8 mouse cellular contexts compared by ENCODE assay signal in genomic region chr12:76190940-76191339, GRCm38 (mm10). TPM values are rescaled to one million over a fixed set of nuclear protein-coding genes. Genes with fewer than 3 reads are reported as not detected.
DNase-seq lines count a peak whose midpoint lies in the region; ATAC-seq and TF ChIP-seq lines count a peak whose summit lies in the region.

No protein-coding gene starts in this region.

- H3K9ac ChIP-seq in stomach, postnatal 0 days (ENCODE audit: low read length) = no peak overlapping the region

- no peak for TF ChIP-seq POLR2A in lung, adult 2 months (IDR thresholded peaks at IDR 0.05; ENCODE audit: borderline replicate concordance, extremely low read depth, low read depth, low read length)

- peak; percentile 34; the same call in 1 of the 2 replicates for TF ChIP-seq CTCF in lung, adult 2 months (IDR thresholded peaks at IDR 0.05; ENCODE audit: insufficient read depth, low read length)
- peak; percentile 89 for TF ChIP-seq CTCF in stomach, postnatal 0 days (IDR thresholded peaks at IDR 0.05; ENCODE audit: low read depth)

- no peaks in the 10 kb centered on the region for H3K9me3 ChIP-seq in stomach, postnatal 0 days (ENCODE audit: control insufficient read depth, low read length)

- no peak overlapping the region for H3K27ac ChIP-seq in stomach, postnatal 0 days (replicated peaks)

- DNase-seq in layer of hippocampus, postnatal 10 days (ENCODE audit: low spot score in 2 of 2) = peak; percentile 13 to 19
- no peak for DNase-seq in layer of hippocampus, adult 9-11 months
- DNase-seq in MEL-GATA-1-ER (ENCODE audit: extremely low read depth, low read depth) = peak; percentile 45
- peak; percentile 28 for DNase-seq in cerebellum, adult 9-11 months
- DNase-seq in hindlimb bud, embryonic 11.5 days (ENCODE audit: extremely low spot score, low read depth, low spot score) = peak; percentile 41
- DNase-seq in lung, adult 2 months = peak; percentile 18
- peak; percentile 33 for DNase-seq in stomach, postnatal 0 days (ENCODE audit: low spot score)
- DNase-seq in right cerebral cortex, postnatal 14 days = no peak

- H3K36me3 ChIP-seq in stomach, postnatal 0 days (ENCODE audit: control insufficient read depth, insufficient read depth, low read length) = no peaks in the 10 kb centered on the region

- H3K4me3 ChIP-seq in lung, adult 2 months (replicated peaks; ENCODE audit: extremely low read depth, low read depth, low read length) = no peak overlapping the region
- H3K4me3 ChIP-seq in stomach, postnatal 0 days (ENCODE audit: low read depth, low read length) = no peak overlapping the region

- no peaks in the 10 kb centered on the region for H3K27me3 ChIP-seq in stomach, postnatal 0 days (ENCODE audit: control insufficient read depth, insufficient read depth, low read length)

- no peaks in the 10 kb centered on the region for H3K4me1 ChIP-seq in lung, adult 2 months (ENCODE audit: control insufficient read depth, insufficient read depth, low read length)
- no peaks in the 10 kb centered on the region for H3K4me1 ChIP-seq in stomach, postnatal 0 days (replicated peaks; ENCODE audit: control insufficient read depth, insufficient read depth)

- no peak overlapping the region for H3K4me2 ChIP-seq in stomach, postnatal 0 days (replicated peaks; ENCODE audit: low read depth)

- 45% methylated on average over 11 of the region's 11 CpGs for WGBS in lung, adult 2 months
- 45% methylated on average over 11 of the region's 11 CpGs for WGBS in stomach, postnatal 0 days

- ATAC-seq in stomach, postnatal 0 days (ENCODE audit: low FRiP score, low TSS enrichment) = peak; percentile 75; the same call in 1 of the 2 replicates

- no peak for TF ChIP-seq EP300 in stomach, postnatal 0 days (optimal IDR thresholded peaks at IDR 0.05)

RNA-seq across cellular contexts. Expression of gene Esr2, which starts 13.9 kb away (rescaled TPM):
- under 1 TPM; 0.18 TPM for total RNA-seq in layer of hippocampus, postnatal 10 days (2021)
- polyA plus RNA-seq in lung, adult 2 months (2012; rRNA removed) = 2.6 and 2.7 TPM in 2 replicates
- polyA plus RNA-seq in stomach, postnatal 0 days (2015; fragmentation: Nextera tagmentation; extraction: Ambion mirVana) = 0.04 and 0.05 TPM in 2 replicates

RNA-seq across cellular contexts. Expression of gene Tex21, which starts 55.6 kb away (rescaled TPM):
- total RNA-seq in layer of hippocampus, postnatal 10 days (2021) = not detected
- polyA plus RNA-seq in lung, adult 2 months (2012; rRNA removed) = not detected in 2 replicates
- not detected in 2 replicates for polyA plus RNA-seq in stomach, postnatal 0 days (2015; fragmentation: Nextera tagmentation; extraction: Ambion mirVana)

Comparison
In these comparisons a context has a peak if more than half of its experiments do, and no peak if none do; other contexts are left out.
1. DNase-seq: peak in layer of hippocampus, postnatal 10 days (2 of 2), MEL-GATA-1-ER (single experiment), cerebellum, adult 9-11 months (single experiment), hindlimb bud, embryonic 11.5 days (single experiment), lung, adult 2 months (single experiment) and stomach, postnatal 0 days (single experiment); none in layer of hippocampus, adult 9-11 months (single experiment) and right cerebral cortex, postnatal 14 days (single experiment).